Mouse (Mus musculus): ENCODE measurements at regions not wholly inside any gene's neighbourhood (a gene's known extent, or its start where the extent isn't known, plus 50 kb on each side); places are given as distances from the start of the nearest gene placed in this dataset.

- TF ChIP-seq CTCF (IDR thresholded peaks at IDR 0.05; ENCODE audit: low read depth) (no peak), EP300 (IDR thresholded peaks at IDR 0.05; ENCODE audit: low read depth) (no peak)
Observed at GRCm38 (mm10) chr1:177323366-177323765, 65.4 kb upstream of the Akt3 start.
